Mouse (Mus musculus) embryo, embryonic 10.5 days (tissue): ENCODE data around the gene Xrcc6.
A peak's percentile ranks its signal among the peaks of the same experiment; 100 is the strongest.

Experiments
- DNase-seq: peaks from one replicate; pipeline ENCODE4 v3.0.0-alpha.2; 2015; ENCODE audit warnings: low spot score

Xrcc6 gene

GRCm38 (mm10) chr15:82022535-82023088 is 35.0 kb downstream of the Xrcc6 start:
- no peak for DNase-seq

GRCm38 (mm10) chr15:82023965-82024635 is 36.5 kb downstream of the Xrcc6 start:
- no peak for DNase-seq

- no peak for DNase-seq
Measured at GRCm38 (mm10) chr15:82027276-82027675, 39.6 kb downstream of the Xrcc6 start.

GRCm38 (mm10) chr15:82027726-82028125 is 40.1 kb downstream of the Xrcc6 start:
- no peak for DNase-seq

GRCm38 (mm10) chr15:82032386-82032785 is 44.8 kb downstream of the Xrcc6 start:
- DNase-seq: no peak

GRCm38 (mm10) chr15:82033762-82034161 is 46.1 kb downstream of the Xrcc6 start, which contains the start of gene Desi1:
Desi1 (minus strand) TSS chr15:82033862.
- DNase-seq: no peak

GRCm38 (mm10) chr15:82035904-82036689 is 48.5 kb downstream of the Xrcc6 start:
- DNase-seq: peak; percentile 63

- peak; percentile 78 for DNase-seq
Measured at GRCm38 (mm10) chr15:82040650-82041049, 53.0 kb downstream of the Xrcc6 start.

- peak; percentile 21 for DNase-seq
Measured at GRCm38 (mm10) chr15:82044166-82044784, 56.6 kb downstream of the Xrcc6 start.

GRCm38 (mm10) chr15:82046246-82046891 is 58.7 kb downstream of the Xrcc6 start:
- peak; percentile 31 for DNase-seq

GRCm38 (mm10) chr15:82047080-82047883 is 59.6 kb downstream of the Xrcc6 start, which contains the start of gene Snu13:
Snu13 (minus strand) TSS chr15:82047598.
- peak; percentile 93 for DNase-seq

GRCm38 (mm10) chr15:82052544-82052943 is 64.9 kb downstream of the Xrcc6 start:
- no peak for DNase-seq

- DNase-seq: no peak
Measured at GRCm38 (mm10) chr15:82058719-82059201, 71.1 kb downstream of the Xrcc6 start, which contains the start of gene 4930407I10Rik. 4930407I10Rik (plus strand) TSS chr15:82059151.

GRCm38 (mm10) chr15:82063909-82064308 is 76.3 kb downstream of the Xrcc6 start:
- DNase-seq: no peak

GRCm38 (mm10) chr15:82065511-82065910 is 77.9 kb downstream of the Xrcc6 start:
- DNase-seq: peak; percentile 95

- DNase-seq: peak; percentile 23
Measured at GRCm38 (mm10) chr15:82069898-82070297, 82.3 kb downstream of the Xrcc6 start, which contains the start of gene Mei1. Mei1 (plus strand) TSS chr15:82069996.

- DNase-seq: no peak
Measured at GRCm38 (mm10) chr15:82071816-82072469, 84.3 kb downstream of the Xrcc6 start.

- no peak for DNase-seq
Measured at GRCm38 (mm10) chr15:82073490-82073889, 85.9 kb downstream of the Xrcc6 start.

GRCm38 (mm10) chr15:82079883-82080282 is 92.2 kb downstream of the Xrcc6 start:
- DNase-seq: peak; percentile 36

- peak; percentile 68 for DNase-seq
Measured at GRCm38 (mm10) chr15:82081161-82081560, 93.5 kb downstream of the Xrcc6 start.
